8 mouse cellular contexts compared by ENCODE assay signal in genomic region chr2:165883006-165883405, GRCm38 (mm10). TPM values are rescaled to one million over a fixed set of nuclear protein-coding genes. Genes with fewer than 3 reads are reported as not detected.
DNase-seq lines count a peak whose midpoint lies in the region; ATAC-seq lines count a peak whose summit lies in the region.

No protein-coding gene starts in this region.

- peaks cover 93% of the 10 kb centered on the region for H3K4me1 ChIP-seq in heart, embryonic 16.5 days (ENCODE audit: control insufficient read depth, insufficient read depth, low read length)
- peaks cover 100% of the 10 kb centered on the region for H3K4me1 ChIP-seq in limb, embryonic 10.5 days
- H3K4me1 ChIP-seq in midbrain, embryonic 12.5 days = peaks cover 98% of the 10 kb centered on the region

- H3K4me2 ChIP-seq in heart, embryonic 16.5 days (ENCODE audit: low read depth, low read length) = peak overlapping the region; percentile 87
- peak overlapping the region; percentile 61 for H3K4me2 ChIP-seq in midbrain, embryonic 12.5 days (replicated peaks)

- 9% methylated on average over 6 of the region's 6 CpGs for WGBS in heart, embryonic 16.5 days
- 23% methylated on average over 6 of the region's 6 CpGs for WGBS in limb, embryonic 10.5 days
- 16% methylated on average over 6 of the region's 6 CpGs for WGBS in midbrain, embryonic 12.5 days

- H3K9ac ChIP-seq in heart, embryonic 16.5 days (ENCODE audit: low read length) = peak overlapping the region; percentile 89
- peak overlapping the region; percentile 62 for H3K9ac ChIP-seq in midbrain, embryonic 12.5 days (replicated peaks)

- no peaks in the 10 kb centered on the region for H3K36me3 ChIP-seq in heart, embryonic 16.5 days (ENCODE audit: control insufficient read depth, insufficient read depth)
- H3K36me3 ChIP-seq in limb, embryonic 10.5 days = no peaks in the 10 kb centered on the region; the same call in 1 of the 2 replicates
- H3K36me3 ChIP-seq in midbrain, embryonic 12.5 days = no peaks in the 10 kb centered on the region

- no peak for ATAC-seq in cerebellum, adult (ENCODE audit: insufficient number of reproducible peaks, low FRiP score, low TSS enrichment)
- no peak for ATAC-seq in heart, embryonic 16.5 days (replicated peaks; ENCODE audit: extremely low read depth, insufficient read depth, low FRiP score)
- ATAC-seq in midbrain, embryonic 12.5 days (ENCODE audit: low FRiP score, low read depth) = no peak

- peak; percentile 37 to 49 for DNase-seq in cerebellum, postnatal 10 days
- DNase-seq in c-Kit-negative CD71-positive TER-119-positive erythroid progenitor cells, embryonic 14.5 days (ENCODE audit: low read depth, low spot score) = peak; percentile 38
- no peak for DNase-seq in limb, embryonic 10.5 days (ENCODE audit: low spot score)
- DNase-seq in ovary, postnatal 10 days (ENCODE audit: low spot score) = no peak
- DNase-seq in urinary bladder, postnatal 10 days (ENCODE audit: low spot score) = no peak

- no peaks in the 10 kb centered on the region for H3K9me3 ChIP-seq in heart, embryonic 16.5 days (replicated peaks; ENCODE audit: control insufficient read depth, low read length)
- H3K9me3 ChIP-seq in limb, embryonic 10.5 days (replicated peaks) = no peaks in the 10 kb centered on the region
- no peaks in the 10 kb centered on the region for H3K9me3 ChIP-seq in midbrain, embryonic 12.5 days

- H3K27ac ChIP-seq in heart, embryonic 16.5 days (ENCODE audit: low read length) = peak overlapping the region; percentile 100
- peak overlapping the region; percentile 98 for H3K27ac ChIP-seq in limb, embryonic 10.5 days
- peak overlapping the region; percentile 99 for H3K27ac ChIP-seq in midbrain, embryonic 12.5 days (replicated peaks)

- H3K27me3 ChIP-seq in heart, embryonic 16.5 days (ENCODE audit: control insufficient read depth, insufficient read depth, low read length) = no peaks in the 10 kb centered on the region
- H3K27me3 ChIP-seq in limb, embryonic 10.5 days (ENCODE audit: low read depth, poor library complexity, severe bottlenecking) = no peaks in the 10 kb centered on the region
- H3K27me3 ChIP-seq in midbrain, embryonic 12.5 days = no peaks in the 10 kb centered on the region

- peak overlapping the region; percentile 55 for H3K4me3 ChIP-seq in heart, embryonic 16.5 days (ENCODE audit: low read length)
- peak overlapping the region; percentile 45 for H3K4me3 ChIP-seq in limb, embryonic 10.5 days
- H3K4me3 ChIP-seq in midbrain, embryonic 12.5 days = peak overlapping the region; percentile 38

RNA-seq across cellular contexts. Expression of gene Zmynd8, which starts 15.8 kb away (rescaled TPM):
- 36.0 and 40.2 TPM in 2 replicates for polyA plus RNA-seq in heart, embryonic 16.5 days (2015; fragmentation: Nextera tagmentation; extraction: Ambion mirVana)
- 59.3 and 59.5 TPM in 2 replicates for polyA plus RNA-seq in limb, embryonic 10.5 days (2016; fragmentation: Nextera tagmentation; extraction: Ambion mirVana)
- polyA plus RNA-seq in midbrain, embryonic 12.5 days (2016; fragmentation: Nextera tagmentation; extraction: Ambion mirVana) = 70.6 and 71.2 TPM in 2 replicates

Comparison
In these comparisons a context has a peak if more than half of its experiments do, and no peak if none do; other contexts are left out.
1. DNase-seq: peak in cerebellum, postnatal 10 days (2 of 2) and c-Kit-negative CD71-positive TER-119-positive erythroid progenitor cells, embryonic 14.5 days (single experiment); none in limb, embryonic 10.5 days (single experiment), ovary, postnatal 10 days (single experiment) and urinary bladder, postnatal 10 days (single experiment).
2. Peak in every context shown above with its lines, with median percentiles within 50 percentile points of each other: H3K27ac ChIP-seq and H3K4me3 ChIP-seq.